Mouse (Mus musculus) frontal cortex, postnatal 10 days (tissue): ENCODE data around the gene Dynll2.

Experiments
- DNase-seq, 2 experiments: peaks; one replicate each; pipeline ENCODE4 v3.0.0; 2022; ENCODE audit warnings: low spot score in 2 of 2, mixed read lengths in 1 of 2

The Dynll2 gene

DNA sequence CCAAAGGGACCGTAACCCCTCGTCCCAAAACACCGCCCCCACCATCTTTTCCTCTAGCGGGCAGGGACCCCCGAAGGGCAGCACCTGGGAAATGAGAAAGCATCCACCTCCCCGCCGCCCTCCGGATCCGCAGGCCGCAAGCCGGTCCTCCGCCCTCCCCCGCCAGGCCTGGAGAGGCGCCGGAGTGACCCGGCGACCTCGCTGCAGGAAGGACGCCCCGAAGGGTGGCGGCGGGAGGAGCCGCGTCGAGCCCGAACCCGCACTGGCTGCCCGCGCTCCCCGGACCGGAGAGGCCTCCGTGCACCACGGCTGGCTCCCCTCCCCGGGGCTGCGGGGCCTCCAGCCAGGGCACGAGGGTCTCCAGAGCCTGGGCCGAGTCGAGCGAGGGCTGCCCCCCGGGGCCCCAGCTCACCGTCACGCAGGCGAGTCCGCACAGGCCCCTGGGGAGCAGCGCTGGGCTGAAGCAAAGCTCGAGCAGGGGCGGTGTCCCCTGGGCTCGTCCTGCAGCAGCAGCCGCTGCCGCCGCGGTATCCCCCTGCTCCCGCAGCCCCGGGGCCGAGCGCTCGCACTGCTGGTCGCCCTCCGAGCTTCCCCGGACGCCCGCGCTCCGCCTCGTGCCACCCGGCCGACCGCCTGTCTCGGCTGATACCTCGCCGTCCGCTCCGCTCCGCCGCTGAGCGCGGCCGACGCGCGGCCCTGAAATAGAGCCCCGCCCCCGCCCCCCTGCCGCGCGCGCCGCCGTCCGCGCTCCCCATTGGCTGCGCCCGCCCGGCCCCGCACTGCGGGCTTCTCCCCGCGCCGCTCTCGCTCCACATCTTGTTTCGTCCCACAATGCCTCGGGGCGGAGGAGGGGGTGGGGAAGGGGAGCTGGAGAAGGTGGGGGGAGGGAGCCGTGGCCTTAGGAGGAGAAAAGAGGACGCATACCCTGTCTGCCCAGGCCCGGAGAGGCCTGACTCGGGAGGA is at the start of gene Dynll2:
Gene Dynll2, minus strand, starts transcription at position 703 of the 963 bp plus-strand sequence.
- peak; percentile 81 to 87 for DNase-seq

DNA sequence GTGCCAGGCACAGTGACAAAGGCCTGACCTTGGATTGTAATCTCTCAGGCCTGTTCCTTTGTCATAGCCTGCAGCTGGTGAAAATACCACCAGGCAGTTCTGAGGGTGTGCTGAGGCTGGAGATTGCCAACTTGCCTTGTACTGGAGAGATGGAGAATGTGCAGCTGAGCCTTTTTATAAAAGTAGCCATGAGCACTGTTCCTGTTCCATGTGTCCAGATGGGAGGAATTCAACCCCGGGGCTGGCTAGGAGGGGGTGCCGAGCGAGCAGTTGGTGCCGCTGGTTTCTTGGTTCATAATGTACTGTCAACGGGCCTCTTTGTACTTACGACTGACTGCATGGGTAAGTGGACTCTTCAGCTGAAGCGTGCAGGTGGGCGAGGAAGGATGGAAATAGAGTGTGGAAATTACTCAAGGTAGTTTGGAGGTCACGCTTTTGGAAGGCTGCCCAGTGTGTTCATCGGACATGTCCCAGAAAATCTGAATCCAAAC is 49.5 kb upstream of the Dynll2 start:
- no peak for DNase-seq

DNA sequence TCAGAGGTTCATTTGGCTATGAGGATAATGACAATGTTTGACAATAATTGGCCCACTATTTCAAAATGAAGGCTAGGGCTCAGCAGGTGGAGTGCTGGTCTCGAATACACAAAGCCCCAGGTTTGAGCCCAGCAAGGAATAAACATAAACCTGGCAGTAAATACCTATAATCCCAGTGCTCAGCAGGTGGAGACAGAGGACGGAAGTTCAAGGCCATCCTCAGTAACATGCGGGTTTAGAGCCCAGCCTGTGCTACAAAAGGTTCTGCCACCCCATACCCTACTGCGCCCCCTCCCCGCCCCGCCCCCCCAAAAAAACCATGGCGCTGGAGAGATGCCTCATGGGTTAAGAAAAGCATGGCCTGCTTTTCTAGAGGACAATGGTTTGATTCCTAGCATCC is 48.6 kb upstream of the Dynll2 start:
- DNase-seq: no peak

DNA sequence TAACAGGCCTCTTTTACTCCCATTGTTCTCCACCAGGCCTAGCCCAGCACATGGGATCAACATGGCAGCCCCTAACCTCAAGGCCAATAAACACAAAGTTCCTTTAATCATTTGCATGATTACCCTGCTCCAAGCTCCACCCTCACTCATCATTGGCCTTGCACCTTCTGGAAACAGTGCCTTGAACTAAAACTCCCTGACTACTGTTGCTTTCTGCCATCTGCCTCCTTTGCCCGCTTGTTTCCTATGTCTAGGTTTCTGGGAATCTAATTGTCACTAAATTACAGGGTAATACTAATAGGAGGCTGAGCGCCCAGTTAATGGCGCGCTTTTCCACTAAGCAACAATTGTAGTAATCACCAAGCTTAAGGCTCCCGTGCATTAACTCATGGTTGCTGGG is 44.4 kb upstream of the Dynll2 start:
- DNase-seq: no peak

DNA sequence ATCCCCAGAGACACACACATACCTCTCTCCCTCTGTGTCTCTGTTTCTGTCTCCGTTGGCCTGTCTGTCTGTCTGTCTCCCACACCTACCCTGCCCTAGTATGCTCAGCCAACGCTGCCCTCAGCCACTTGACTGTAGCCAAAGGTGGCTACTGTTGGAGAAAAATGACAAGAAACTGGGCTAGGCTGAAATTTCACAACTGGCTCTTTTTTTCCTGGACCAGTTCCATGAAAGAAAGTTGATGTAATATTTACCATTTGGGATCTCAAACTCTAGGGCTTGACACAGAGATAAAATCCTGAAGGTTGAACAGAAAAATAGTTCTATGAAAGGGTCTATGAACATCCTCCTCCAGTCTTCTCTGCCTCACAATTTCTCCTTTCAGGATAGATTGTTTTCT is 43.5 kb upstream of the Dynll2 start:
- no peak for DNase-seq

DNA sequence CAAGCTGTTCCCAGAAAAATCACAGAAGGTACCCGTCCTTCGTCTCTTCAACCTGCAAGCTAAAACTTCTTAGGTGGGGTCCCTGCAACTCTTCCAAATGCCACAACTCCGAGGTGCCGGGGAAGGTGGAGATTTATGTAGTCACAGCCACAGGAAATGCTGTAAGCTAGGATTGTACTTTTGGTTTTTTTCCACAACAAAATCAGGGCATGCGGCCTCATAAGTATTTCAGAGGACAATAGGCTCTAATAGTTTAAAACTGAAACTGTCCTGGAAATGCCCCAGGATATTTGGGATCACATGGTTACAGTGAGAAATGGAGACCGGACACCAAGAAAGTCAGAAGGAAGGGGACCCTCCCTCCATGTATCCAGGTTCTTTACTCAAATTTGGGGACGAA is 42.9 kb upstream of the Dynll2 start:
- no peak for DNase-seq

DNA sequence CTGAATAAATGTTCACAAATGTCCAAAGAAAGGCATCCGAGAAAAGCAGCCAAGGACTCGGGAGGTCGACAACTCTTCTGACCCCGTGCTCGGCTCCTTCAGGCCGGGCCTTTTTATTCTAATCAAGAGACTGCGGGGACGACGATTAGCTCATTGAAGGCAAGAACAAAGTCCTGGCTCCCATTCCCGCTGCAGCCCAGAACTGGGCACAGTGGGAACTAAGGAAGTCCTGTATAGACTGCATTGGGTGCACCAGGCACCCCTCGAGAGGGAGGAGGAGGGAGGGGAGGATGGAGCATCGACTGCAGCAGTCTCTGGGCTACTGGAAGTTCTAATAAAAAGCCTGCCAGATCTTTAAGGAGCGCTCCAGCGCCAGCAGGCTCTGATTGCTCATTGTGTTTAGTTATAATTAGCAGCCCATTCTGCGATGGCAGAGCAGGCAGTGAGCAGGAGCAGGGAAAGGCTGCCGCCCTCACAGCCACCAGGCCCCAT is 40.9 kb upstream of the Dynll2 start:
- DNase-seq: peak in 1 of 2 experiments; percentile 32

DNA sequence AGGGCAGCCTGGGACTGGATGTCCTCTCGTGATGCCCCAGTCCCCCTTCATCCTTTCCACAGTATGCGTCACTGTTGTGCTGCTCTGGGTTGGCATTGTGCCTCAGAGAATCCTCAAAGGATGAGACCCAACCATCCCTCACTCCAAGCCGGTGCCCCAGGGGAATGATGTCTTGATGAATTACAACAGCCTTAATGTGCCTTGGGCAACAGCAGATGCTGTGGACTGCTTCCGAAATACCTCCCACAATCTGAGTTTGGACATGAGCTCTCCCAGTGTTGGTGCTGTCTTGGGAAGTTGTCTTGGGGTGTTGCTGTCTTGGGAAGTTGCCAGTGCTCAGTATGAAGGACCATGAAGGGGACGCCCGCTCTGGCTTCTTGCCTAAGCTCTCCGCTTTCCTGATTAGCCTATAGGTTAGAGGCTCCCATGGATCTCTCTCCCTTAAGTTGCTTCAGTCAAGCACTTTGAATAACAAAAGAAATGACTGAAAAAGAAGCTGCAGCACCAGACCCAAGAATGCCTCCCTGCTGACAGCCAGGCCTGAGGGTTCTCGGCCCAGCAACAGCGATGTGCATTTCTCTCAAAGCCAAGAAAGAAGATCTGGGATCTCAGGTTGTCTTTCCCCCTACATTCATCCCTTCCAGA is 40.2 kb upstream of the Dynll2 start:
- no peak for DNase-seq

DNA sequence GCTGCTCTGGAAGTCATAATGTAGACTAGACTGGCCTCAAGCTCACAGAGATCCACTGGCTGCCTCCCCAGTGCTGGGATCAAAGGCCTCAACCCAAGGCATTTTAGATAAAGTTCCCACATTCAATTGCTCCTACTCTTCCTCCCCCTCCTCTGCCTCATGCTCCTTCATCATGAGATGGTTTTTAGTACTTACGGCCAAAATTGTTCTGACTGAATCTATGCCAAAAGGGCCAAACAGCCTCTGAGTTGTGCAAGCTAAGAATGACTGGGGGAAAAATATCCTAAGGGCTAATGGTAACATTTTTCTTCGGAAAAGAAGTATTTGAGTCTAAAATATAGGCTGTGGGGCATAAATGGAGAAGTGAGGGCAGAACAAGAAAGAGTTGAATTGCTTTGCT is 36.6 kb upstream of the Dynll2 start:
- DNase-seq: no peak

DNA sequence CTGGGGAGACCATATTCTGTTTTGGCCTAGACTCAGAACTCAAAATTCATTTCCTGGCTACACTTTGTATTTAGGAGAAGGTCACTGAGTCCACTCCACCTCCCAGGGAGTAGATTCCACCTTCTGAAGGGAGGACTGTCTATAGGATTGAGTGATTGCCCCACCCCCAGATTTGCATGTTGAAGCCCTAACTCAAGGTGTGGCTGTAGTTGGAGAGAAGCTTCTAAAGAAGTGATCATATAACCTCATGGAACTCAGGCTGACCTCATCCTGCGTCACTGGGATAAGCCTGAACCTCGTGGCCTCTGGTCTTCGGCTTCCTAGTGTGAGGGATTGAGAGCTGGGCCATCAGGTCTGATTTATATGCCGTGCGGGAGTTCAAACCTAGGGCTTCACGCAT is 28.5 kb upstream of the Dynll2 start:
- DNase-seq: no peak

DNA sequence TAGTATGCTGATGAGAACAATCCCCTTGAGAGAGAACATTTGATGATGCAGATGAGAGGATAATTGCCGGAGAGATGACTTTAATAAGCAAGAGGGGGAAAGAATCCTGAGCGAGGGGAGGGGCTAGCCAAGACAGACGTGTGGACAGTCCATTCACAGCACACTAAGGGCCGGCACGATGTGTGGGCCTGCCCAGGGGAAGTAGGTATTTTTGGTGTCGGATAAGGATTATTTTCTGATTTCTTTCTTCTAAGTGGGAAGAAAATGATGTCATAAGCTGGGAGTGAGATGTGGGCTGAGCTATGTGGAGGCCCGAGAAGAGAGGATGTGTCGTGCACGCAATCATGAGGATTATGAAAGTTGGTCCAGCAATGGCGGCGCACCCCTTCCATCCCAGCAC is 27.8 kb upstream of the Dynll2 start:
- no peak for DNase-seq

DNA sequence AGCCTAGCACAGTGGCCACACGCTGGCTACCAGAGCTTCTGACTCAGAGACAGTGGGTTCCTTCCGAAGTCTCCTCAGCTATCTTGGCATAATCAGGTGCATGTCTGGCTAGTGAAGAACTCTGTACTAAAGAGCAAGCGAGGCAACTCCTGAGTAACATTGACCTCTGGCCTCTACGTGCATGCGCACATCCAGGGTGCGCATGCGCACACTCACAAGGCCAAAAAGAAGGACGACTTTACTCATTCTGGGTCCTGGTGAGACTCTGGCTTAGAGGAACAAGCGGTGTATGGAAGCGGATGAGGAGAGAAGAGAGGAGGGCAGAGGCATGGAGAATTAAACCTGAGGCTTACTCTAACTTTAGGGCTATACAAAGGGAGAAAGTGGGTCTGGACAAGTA is 26.3 kb upstream of the Dynll2 start:
- no peak for DNase-seq

DNA sequence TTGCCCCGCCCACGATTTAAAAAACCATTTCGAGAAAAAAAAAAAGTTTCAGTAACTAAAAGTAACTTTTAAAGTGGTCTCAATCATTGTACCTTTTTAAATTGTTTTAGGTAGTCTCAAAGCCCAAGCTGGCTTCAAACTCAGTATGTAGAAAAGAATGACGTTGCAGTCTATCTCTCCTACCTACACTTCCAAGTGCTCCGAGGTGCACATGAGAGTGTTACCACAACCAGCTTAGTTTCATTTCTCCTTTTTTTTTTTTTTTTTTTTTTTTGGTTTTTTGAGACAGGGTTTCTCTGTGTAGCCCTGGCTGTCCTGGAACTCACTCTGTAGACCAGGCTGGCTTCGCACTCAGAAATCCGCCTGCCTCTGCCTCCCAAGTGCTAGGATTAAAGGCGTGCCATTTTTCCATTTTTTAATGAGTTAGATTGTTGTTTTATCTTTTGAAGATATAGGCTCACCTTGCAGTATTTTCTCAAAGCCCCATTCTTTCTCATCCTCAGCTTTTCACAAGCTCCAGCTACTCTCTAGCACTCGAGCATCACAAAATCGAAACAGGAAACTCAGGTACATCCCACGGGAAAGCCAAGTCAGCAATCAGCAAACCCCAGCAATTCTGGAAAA is 25.4 kb upstream of the Dynll2 start:
- DNase-seq: no peak

DNA sequence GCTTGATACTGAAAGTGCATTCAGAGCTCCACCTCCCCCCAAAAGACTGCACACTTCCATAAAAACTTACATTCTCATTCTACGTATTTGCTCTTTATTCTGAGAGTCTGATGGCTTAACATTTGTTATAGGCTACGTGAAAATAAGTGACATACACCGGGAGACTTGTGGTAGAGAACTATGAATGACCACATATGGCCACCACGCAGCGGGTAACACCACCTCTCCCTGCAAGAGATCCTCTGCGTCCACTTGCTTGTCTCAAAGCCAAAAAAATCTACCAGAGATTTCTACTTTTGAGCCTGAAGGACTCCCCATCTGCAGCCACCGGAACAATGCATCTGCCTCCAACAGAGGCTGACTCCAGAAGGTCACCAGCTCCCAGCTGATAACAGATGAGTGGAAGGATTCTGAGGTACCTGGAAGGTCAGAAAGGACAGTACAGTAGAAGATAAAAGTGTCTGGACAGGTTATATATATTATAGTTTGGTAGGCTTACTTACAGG is 24.6 kb upstream of the Dynll2 start:
- DNase-seq: no peak

DNA sequence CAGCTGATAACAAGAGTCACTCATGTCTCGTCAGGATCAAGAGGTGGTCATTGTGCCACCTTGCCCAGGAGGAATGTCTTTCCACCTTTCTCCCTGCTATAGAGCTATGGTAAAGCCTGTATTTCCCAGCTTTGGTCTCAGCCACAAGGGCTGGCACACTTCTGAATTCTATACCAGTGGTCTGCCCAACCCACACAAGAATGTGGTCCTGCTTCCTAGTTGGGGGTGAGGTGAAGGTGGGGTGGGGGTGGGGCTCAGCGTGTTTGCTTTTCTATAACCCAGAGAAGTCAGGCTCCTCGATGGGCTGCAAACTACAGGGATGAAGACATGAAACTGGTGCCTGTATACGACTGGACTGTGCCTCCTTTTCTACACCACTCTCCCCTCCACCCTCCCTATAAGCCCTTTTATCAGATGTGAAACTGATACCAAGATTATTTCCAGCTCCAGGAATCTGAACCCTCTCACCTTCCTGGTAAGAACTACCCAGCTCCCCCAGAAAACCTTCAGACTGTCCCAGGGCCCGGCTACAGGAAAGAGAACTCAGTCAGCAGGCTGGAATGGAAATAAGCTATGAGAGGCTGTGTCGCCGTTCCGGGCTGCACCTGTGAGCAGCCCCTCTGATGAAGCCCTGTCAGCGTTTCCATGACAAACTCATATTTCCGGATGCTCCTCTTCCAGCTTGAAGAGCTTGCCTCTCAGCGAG is 24.0 kb upstream of the Dynll2 start:
- no peak for DNase-seq

DNA sequence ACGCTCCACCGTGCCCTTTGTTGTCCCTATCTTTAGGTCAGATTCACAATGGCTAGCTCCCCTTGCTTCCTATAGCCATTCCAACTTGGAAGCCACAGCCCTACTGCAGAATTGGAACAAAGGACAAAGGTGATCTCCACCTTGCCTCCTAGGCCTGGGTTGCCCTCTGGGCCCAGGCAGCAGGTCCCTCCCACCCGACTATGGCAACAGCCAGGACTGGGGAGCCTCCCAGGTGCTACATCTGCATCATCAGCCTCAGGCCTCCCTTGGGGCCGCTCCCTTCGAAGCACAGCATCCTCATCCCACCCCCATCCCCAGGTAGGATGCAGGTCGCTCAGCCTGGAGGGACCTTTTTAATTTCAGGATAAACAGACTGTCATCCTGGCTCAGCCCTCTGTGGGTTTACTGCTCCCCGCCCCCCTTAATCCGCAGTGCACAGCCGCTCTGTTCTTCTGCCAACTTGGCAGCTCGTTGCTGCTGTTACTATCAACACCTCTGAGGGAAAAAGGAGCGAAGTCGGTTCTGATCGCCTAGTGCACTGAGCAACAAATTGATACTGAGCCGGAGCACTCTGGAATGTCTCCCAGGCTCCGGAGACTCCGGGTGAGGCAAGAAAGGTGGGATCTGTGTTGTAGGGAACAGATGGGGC is 22.3 kb upstream of the Dynll2 start:
- peak; percentile 38 to 60 for DNase-seq

DNA sequence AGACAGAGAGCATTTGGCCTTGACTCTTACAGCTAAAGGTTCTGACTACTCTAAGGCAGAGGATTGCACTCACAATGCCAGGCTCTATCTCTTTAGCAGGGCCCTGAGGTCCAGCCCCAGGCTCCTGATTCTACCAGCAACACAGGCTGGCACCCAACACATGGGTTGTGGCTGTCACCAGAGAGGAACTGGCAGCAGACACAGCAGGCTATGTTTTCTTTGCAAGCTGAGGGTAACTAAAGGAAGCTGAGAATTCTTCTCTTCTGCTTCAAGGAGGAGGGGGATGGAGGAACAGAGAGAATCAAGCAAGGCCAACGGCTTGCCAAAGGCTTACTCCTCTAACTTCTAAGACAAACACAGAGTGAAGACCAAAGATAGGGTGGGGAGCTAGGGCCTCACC is 21.3 kb upstream of the Dynll2 start:
- DNase-seq: peak in 1 of 2 experiments; percentile 17

DNA sequence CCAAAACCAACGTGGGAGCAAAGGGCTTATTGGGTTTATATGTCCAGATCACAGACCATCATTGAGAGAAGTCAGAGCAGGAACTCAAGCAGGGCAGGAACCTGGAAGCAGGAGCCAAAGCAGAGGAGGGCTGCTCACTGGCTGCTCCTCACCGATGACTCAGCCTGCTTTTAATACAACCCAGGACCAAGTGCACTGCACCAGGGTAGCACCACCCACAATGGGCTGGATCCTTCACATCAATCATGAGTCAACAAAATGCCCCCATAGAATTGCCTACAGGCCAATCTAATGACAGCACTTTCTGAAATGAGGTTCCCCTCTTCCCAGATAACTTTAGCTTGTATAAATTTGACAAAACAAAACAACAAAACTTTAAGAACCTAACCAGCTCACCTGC is 16.8 kb upstream of the Dynll2 start:
- DNase-seq: no peak

DNA sequence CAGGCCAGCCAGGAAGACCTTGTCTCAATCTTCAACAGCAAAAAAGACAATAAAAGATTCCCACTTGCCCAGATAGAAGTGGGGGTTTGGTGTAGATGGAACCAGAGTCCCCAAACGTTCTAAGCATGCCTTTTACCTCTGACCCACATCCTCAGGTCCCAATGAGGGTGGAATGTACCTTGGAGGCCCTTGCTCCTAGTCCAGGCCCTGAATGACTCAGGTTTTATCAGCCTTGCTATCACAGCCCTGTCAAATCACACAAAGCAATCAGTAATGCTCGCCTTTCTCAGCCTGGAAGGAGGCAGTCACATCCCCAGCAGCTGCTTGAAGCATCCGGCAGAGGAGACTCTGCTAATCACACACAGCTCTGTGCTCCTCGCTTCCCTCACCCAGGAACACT is 15.4 kb upstream of the Dynll2 start:
- no peak for DNase-seq

DNA sequence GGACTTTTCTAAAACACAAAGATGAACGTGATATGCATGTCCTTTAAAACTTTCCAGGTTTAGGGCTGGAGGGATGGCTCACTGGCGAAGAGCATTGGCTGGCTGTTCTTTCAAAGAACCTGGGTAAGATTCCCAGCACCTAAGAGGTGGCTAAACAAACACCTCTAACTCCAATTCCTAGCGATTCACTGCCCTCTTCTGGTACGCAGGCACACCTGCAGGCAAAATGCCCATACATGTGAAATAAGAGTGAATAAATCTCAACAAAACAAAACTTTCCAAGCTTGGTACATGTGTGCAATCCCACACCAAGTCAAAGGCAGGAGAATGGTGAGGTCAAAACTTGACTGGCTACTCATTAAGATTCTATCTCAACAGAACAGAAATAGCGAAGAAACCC is 12.4 kb upstream of the Dynll2 start:
- DNase-seq: no peak

DNA sequence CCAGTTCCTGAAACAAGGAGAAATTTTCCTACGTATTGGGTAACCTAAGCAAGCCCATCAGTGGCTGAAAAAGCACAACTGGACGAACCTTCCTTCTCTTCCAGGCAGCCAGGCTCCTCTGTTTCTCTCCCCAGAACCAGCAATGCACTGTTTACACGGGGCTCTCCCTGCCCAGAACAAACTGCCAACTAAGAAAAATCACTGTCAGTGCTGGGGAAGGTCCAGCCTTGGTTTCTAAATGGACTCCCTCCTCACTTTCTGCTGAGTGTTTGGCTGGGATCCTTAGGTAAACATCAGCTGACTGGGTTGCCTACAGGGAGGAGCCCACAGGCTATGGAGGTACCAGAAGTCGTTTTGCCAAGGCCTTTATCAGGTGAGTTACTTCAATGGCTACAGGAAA is 4.5 kb upstream of the Dynll2 start:
- DNase-seq: no peak
